ENCODE assay signal across 8 mouse cellular contexts in genomic region chr2:172441176-172441575, GRCm38 (mm10). TPM values are rescaled to one million over a fixed set of nuclear protein-coding genes. Genes with fewer than 3 reads are reported as not detected.
DNase-seq lines count a peak whose midpoint lies in the region; ATAC-seq and TF ChIP-seq lines count a peak whose summit lies in the region.

No protein-coding gene starts in this region.

- H3K9me3 ChIP-seq in intestine, embryonic 14.5 days (ENCODE audit: control insufficient read depth, low read length): no peaks in the 10 kb centered on the region
- H3K9me3 ChIP-seq in lung, postnatal 0 days (ENCODE audit: low read length): no peaks in the 10 kb centered on the region

- WGBS in intestine, embryonic 14.5 days: 30% methylated on average over 6 of the region's 6 CpGs
- 27% methylated on average over 6 of the region's 6 CpGs for WGBS in lung, postnatal 0 days

- H3K36me3 ChIP-seq in intestine, embryonic 14.5 days (ENCODE audit: control insufficient read depth, insufficient read depth, low read length): peaks cover 9% of the 10 kb centered on the region
- peaks cover 8% of the 10 kb centered on the region; the same call in 1 of the 2 replicates for H3K36me3 ChIP-seq in lung, postnatal 0 days (ENCODE audit: insufficient read depth, low read length)

- peaks cover 7% of the 10 kb centered on the region for H3K4me1 ChIP-seq in cortical plate, adult 2 months (ENCODE audit: control insufficient read depth, insufficient read depth, low read length)
- peaks cover 12% of the 10 kb centered on the region for H3K4me1 ChIP-seq in intestine, embryonic 14.5 days (replicated peaks; ENCODE audit: control insufficient read depth, insufficient read depth, low read length)
- peaks cover 10% of the 10 kb centered on the region; the same call in 1 of the 2 replicates for H3K4me1 ChIP-seq in lung, postnatal 0 days (ENCODE audit: insufficient read depth, low read depth, low read length)

- intact Hi-C loops in left cerebral cortex, postnatal 36 days (cut with DNase I): loop anchor here (5.0 kb wide), 1 partner anchor 69 kb away; the partner anchor contains the start of genes Aurka and Cstf1

- ATAC-seq in intestine, embryonic 14.5 days (replicated peaks; ENCODE audit: low FRiP score, low TSS enrichment, low read depth): no peak
- no peak for ATAC-seq in lung, postnatal 0 days

- no peak for TF ChIP-seq POLR2A in cortical plate, adult 2 months (IDR thresholded peaks at IDR 0.05; ENCODE audit: extremely low read depth, insufficient read depth, low read length)

- H3K4me3 ChIP-seq in layer of hippocampus, adult 2 months: peak overlapping the region; percentile 96
- H3K4me3 ChIP-seq in cortical plate, adult 2 months (ENCODE audit: insufficient read depth, low read length): peak overlapping the region; percentile 92
- peak overlapping the region; percentile 83 for H3K4me3 ChIP-seq in intestine, embryonic 14.5 days (ENCODE audit: low read depth, low read length)
- peak overlapping the region; percentile 87 for H3K4me3 ChIP-seq in lung, postnatal 0 days (ENCODE audit: low read depth, low read length)

- no peak for DNase-seq in layer of hippocampus, adult 2 months (ENCODE audit: low spot score in 2 of 2)
- DNase-seq in layer of hippocampus, adult 18-20 months (ENCODE audit: low spot score in 2 of 2): no peak
- no peak for DNase-seq in intestine, embryonic 14.5 days (ENCODE audit: low spot score)
- peak; percentile 48 for DNase-seq in lung, postnatal 0 days (ENCODE audit: low spot score)
- peak; percentile 30 for DNase-seq in yolk sac, embryonic 10.5 days (ENCODE audit: low spot score)
- no peak for DNase-seq in cerebellum, adult 11-12 months
- DNase-seq in left cerebral cortex, postnatal 36 days (ENCODE audit: low spot score in 2 of 2): no peak

- H3K27ac ChIP-seq in layer of hippocampus, adult 2 months: no peak overlapping the region
- no peak overlapping the region for H3K27ac ChIP-seq in cortical plate, adult 2 months (ENCODE audit: insufficient read depth, low read length)
- no peak overlapping the region for H3K27ac ChIP-seq in intestine, embryonic 14.5 days (ENCODE audit: low read depth)
- peak overlapping the region; percentile 61; the same call in 1 of the 2 replicates for H3K27ac ChIP-seq in lung, postnatal 0 days (ENCODE audit: low read length)

- no peak for TF ChIP-seq CTCF in layer of hippocampus, adult 2 months (conservative IDR thresholded peaks at IDR 0.05)
- TF ChIP-seq CTCF in cortical plate, adult 2 months (IDR thresholded peaks at IDR 0.05; ENCODE audit: extremely low read depth, insufficient read depth, low read length): no peak
- no peak for TF ChIP-seq CTCF in lung, postnatal 0 days (IDR thresholded peaks at IDR 0.05)

- H3K27me3 ChIP-seq in intestine, embryonic 14.5 days (replicated peaks; ENCODE audit: control insufficient read depth, insufficient read depth, low read length): no peaks in the 10 kb centered on the region
- no peaks in the 10 kb centered on the region for H3K27me3 ChIP-seq in lung, postnatal 0 days (replicated peaks; ENCODE audit: insufficient read depth, low read length)

- peak overlapping the region; percentile 87 for H3K4me2 ChIP-seq in intestine, embryonic 14.5 days (ENCODE audit: low read length)
- peak overlapping the region; percentile 73 for H3K4me2 ChIP-seq in lung, postnatal 0 days (replicated peaks; ENCODE audit: low read depth, low read length)

- no peak for TF ChIP-seq EP300 in lung, postnatal 0 days (IDR thresholded peaks at IDR 0.05)

- H3K9ac ChIP-seq in intestine, embryonic 14.5 days (ENCODE audit: low read length): peak overlapping the region; percentile 59
- H3K9ac ChIP-seq in lung, postnatal 0 days (replicated peaks; ENCODE audit: low read depth): peak overlapping the region; percentile 71

RNA-seq across cellular contexts. Expression of gene Rtf2, which starts 0.8 kb away (rescaled TPM):
- total RNA-seq in layer of hippocampus, adult 2 months (2021): 10 to 100 TPM; 66.5 to 74.4 TPM
- total RNA-seq in layer of hippocampus, adult 18-20 months (2021): 10 to 100 TPM; 67.7 to 72.2 TPM
- 83.8 and 87.4 TPM in 2 replicates for polyA plus RNA-seq in cortical plate, adult 2 months (2012; rRNA removed)
- polyA plus RNA-seq in intestine, embryonic 14.5 days (2014; fragmentation: Nextera tagmentation; extraction: Ambion mirVana): 75.2 and 75.3 TPM in 2 replicates
- polyA plus RNA-seq in lung, postnatal 0 days (2015; fragmentation: Nextera tagmentation; extraction: Ambion mirVana): 73.4 and 74.2 TPM in 2 replicates
- total RNA-seq in left cerebral cortex, postnatal 36 days (2021): 10 to 100 TPM; 71.8 to 83.1 TPM

RNA-seq across cellular contexts. Expression of gene Gcnt7, which starts 17.2 kb away (rescaled TPM):
- not detected for total RNA-seq in layer of hippocampus, adult 2 months (2021)
- not detected for total RNA-seq in layer of hippocampus, adult 18-20 months (2021)
- not detected in 2 replicates for polyA plus RNA-seq in cortical plate, adult 2 months (2012; rRNA removed)
- 0.77 and 1.1 TPM in 2 replicates for polyA plus RNA-seq in intestine, embryonic 14.5 days (2014; fragmentation: Nextera tagmentation; extraction: Ambion mirVana)
- 0.58 and 0.64 TPM in 2 replicates for polyA plus RNA-seq in lung, postnatal 0 days (2015; fragmentation: Nextera tagmentation; extraction: Ambion mirVana)
- not detected for total RNA-seq in left cerebral cortex, postnatal 36 days (2021)

RNA-seq across cellular contexts. Expression of gene Fam209, which starts 31.1 kb away (rescaled TPM):
- not detected for total RNA-seq in layer of hippocampus, adult 2 months (2021)
- under 1 TPM in 1 of 2 experiments, not detected in 1; 0.50 TPM for total RNA-seq in layer of hippocampus, adult 18-20 months (2021)
- 0.17 TPM in 1 of 2 replicates, not detected in the other for polyA plus RNA-seq in cortical plate, adult 2 months (2012; rRNA removed)
- 0.27 TPM in 1 of 2 replicates, not detected in the other for polyA plus RNA-seq in intestine, embryonic 14.5 days (2014; fragmentation: Nextera tagmentation; extraction: Ambion mirVana)
- polyA plus RNA-seq in lung, postnatal 0 days (2015; fragmentation: Nextera tagmentation; extraction: Ambion mirVana): 0.27 and 0.41 TPM in 2 replicates
- total RNA-seq in left cerebral cortex, postnatal 36 days (2021): not detected

RNA-seq across cellular contexts. Expression of gene Cass4, which starts 47.6 kb away (rescaled TPM):
- under 1 TPM; 0.47 to 0.61 TPM for total RNA-seq in layer of hippocampus, adult 2 months (2021)
- under 1 TPM; 0.18 to 0.22 TPM for total RNA-seq in layer of hippocampus, adult 18-20 months (2021)
- polyA plus RNA-seq in cortical plate, adult 2 months (2012; rRNA removed): 0.45 and 0.46 TPM in 2 replicates
- polyA plus RNA-seq in intestine, embryonic 14.5 days (2014; fragmentation: Nextera tagmentation; extraction: Ambion mirVana): 0.20 and 0.45 TPM in 2 replicates
- 9.3 and 11.9 TPM in 2 replicates for polyA plus RNA-seq in lung, postnatal 0 days (2015; fragmentation: Nextera tagmentation; extraction: Ambion mirVana)
- total RNA-seq in left cerebral cortex, postnatal 36 days (2021): under 1 TPM; 0.39 to 0.52 TPM

Comparison
In these comparisons a context has a peak if more than half of its experiments do, and no peak if none do; other contexts are left out.
1. DNase-seq: peak in lung, postnatal 0 days (single experiment) and yolk sac, embryonic 10.5 days (single experiment); none in layer of hippocampus, adult 2 months (0 of 2), layer of hippocampus, adult 18-20 months (0 of 2), intestine, embryonic 14.5 days (single experiment), cerebellum, adult 11-12 months (single experiment) and left cerebral cortex, postnatal 36 days (0 of 2).
2. Peak in every context shown above with its lines, with median percentiles within 50 percentile points of each other: H3K4me3 ChIP-seq.